Mouse (Mus musculus): Measurements from ENCODE around the gene Fam57b. TPM values are rescaled to one million over a fixed set of nuclear protein-coding genes. Genes with fewer than 3 reads are reported as not detected.

Gene Fam57b
- polyA plus RNA-seq, 1 experiment from 2014 or later, result 53.2 TPM

GRCm38 (mm10) chr7:126809723-126810369 is 12.4 kb downstream of the Fam57b start:
- H3K9ac ChIP-seq, result no peak overlapping the region
- WGBS, result 68% methylated on average over 5 of the region's 5 CpGs
- DNase-seq (ENCODE audit: low spot score), result no peak

DNA sequence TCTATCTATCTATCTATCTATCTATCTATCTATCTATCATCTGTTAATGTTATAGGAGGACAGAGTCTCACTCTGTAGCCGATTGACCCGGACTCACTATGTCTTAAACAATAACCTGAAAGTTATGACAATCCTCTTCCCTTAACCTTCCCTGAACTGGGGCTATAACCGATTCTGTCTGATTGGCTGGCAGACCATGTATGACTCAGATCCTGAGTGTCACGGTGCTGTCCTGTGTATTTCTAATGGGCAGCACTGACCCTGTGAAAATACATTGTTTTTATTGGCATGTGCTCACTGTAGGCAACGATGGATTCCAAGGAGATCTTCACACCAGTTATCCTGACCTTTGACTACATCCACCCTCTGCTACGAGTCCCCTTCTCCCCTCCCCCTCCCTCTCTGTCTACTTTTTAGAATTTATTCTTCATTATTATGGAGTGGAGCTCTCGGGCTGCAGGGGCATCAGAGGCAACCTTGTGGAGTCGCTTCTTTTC is 18.3 kb downstream of the Fam57b start:
- ATAC-seq (ENCODE audit: low FRiP score) (no peak), DNase-seq (ENCODE audit: low spot score) (no peak)
- Histone ChIP-seq H3K27me3 (ENCODE audit: control insufficient read depth, insufficient read depth, low read length) (no peaks in the 10 kb centered on the region), H3K27ac (no peak overlapping the region), H3K4me2 (replicated peaks) (no peak overlapping the region), H3K9ac (no peak overlapping the region), H3K4me3 (replicated peaks; ENCODE audit: low read length) (no peak overlapping the region), H3K4me1 (replicated peaks; ENCODE audit: control insufficient read depth, insufficient read depth, low read length) (no peaks in the 10 kb centered on the region), H3K9me3 (ENCODE audit: control insufficient read depth, low read length) (no peaks in the 10 kb centered on the region), H3K36me3 (replicated peaks; ENCODE audit: control insufficient read depth, insufficient read depth) (no peaks in the 10 kb centered on the region)
- whole genome bisulfite sequencing, result 43% methylated on average over 8 of the region's 8 CpGs

More at GRCm38 (mm10) chr7:126809723-126810369, 12.4 kb downstream of the Fam57b start:
- Histone ChIP-seq H3K4me3 (replicated peaks; ENCODE audit: low read length) (no peak overlapping the region), H3K9me3 (ENCODE audit: control insufficient read depth, low read length) (no peaks in the 10 kb centered on the region), H3K27ac (no peak overlapping the region), H3K36me3 (replicated peaks; ENCODE audit: control insufficient read depth, insufficient read depth) (0 out of 2 replicates have a peak, but pooled peaks cover 5% of the 10 kb centered on the region), H3K4me2 (replicated peaks) (peak overlapping the region; percentile 86), H3K4me1 (replicated peaks; ENCODE audit: control insufficient read depth, insufficient read depth, low read length) (peaks cover 9% of the 10 kb centered on the region), H3K27me3 (ENCODE audit: control insufficient read depth, insufficient read depth, low read length) (no peaks in the 10 kb centered on the region)
- no peak for ATAC-seq (ENCODE audit: low FRiP score)

DNA sequence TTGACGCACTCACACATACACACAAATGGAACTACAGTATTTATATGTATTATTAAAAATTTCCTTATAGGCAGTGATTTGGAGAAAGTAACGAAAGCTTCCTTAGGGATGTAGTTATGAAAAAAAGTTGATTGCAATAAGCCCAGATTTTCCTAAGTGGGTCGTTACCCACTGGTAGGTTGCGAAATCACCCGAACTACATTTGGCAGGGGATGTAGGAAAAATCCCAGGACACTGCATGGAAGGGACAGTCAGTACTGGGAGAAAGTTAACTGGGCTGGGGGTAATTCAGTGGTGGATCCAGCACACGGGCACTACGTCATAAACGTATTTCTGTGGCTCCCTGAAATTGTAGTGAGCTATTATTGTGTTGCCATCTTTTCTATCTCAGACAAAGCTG is 19.0 kb downstream of the Fam57b start:
- H3K4me1 ChIP-seq (replicated peaks; ENCODE audit: control insufficient read depth, insufficient read depth, low read length), result no peaks in the 10 kb centered on the region
- no peak overlapping the region for H3K4me3 ChIP-seq (replicated peaks; ENCODE audit: low read length)

GRCm38 (mm10) chr7:126817595-126817994 is 20.1 kb downstream of the Fam57b start:
- Histone ChIP-seq H3K4me3 (replicated peaks; ENCODE audit: low read length) (no peak overlapping the region), H3K9ac (no peak overlapping the region), H3K27me3 (ENCODE audit: control insufficient read depth, insufficient read depth, low read length) (no peaks in the 10 kb centered on the region), H3K4me2 (replicated peaks) (no peak overlapping the region), H3K9me3 (ENCODE audit: control insufficient read depth, low read length) (no peaks in the 10 kb centered on the region), H3K4me1 (replicated peaks; ENCODE audit: control insufficient read depth, insufficient read depth, low read length) (peaks cover 7% of the 10 kb centered on the region), H3K27ac (no peak overlapping the region), H3K36me3 (replicated peaks; ENCODE audit: control insufficient read depth, insufficient read depth) (no peaks in the 10 kb centered on the region)
- ATAC-seq (ENCODE audit: low FRiP score) (no peak), DNase-seq (ENCODE audit: low spot score) (no peak)
- WGBS, result 88% methylated on average over 7 of the region's 7 CpGs

More for the DNA sequence above, 19.0 kb downstream of the Fam57b start:
- H3K9ac ChIP-seq, result no peak overlapping the region
- no peaks in the 10 kb centered on the region for H3K9me3 ChIP-seq (ENCODE audit: control insufficient read depth, low read length)
- no peaks in the 10 kb centered on the region for H3K27me3 ChIP-seq (ENCODE audit: control insufficient read depth, insufficient read depth, low read length)
- no peaks in the 10 kb centered on the region for H3K36me3 ChIP-seq (replicated peaks; ENCODE audit: control insufficient read depth, insufficient read depth)
- ATAC-seq (ENCODE audit: low FRiP score), result no peak
- no peak overlapping the region for H3K27ac ChIP-seq
- no peak for DNase-seq (ENCODE audit: low spot score)
- no peak overlapping the region for H3K4me2 ChIP-seq (replicated peaks)
- 84% methylated on average over 8 of the region's 8 CpGs for WGBS

- Histone ChIP-seq H3K9ac (no peak overlapping the region), H3K4me1 (replicated peaks; ENCODE audit: control insufficient read depth, insufficient read depth, low read length) (peaks cover 8% of the 10 kb centered on the region), H3K4me3 (replicated peaks; ENCODE audit: low read length) (no peak overlapping the region), H3K9me3 (ENCODE audit: control insufficient read depth, low read length) (no peaks in the 10 kb centered on the region), H3K4me2 (replicated peaks) (no peak overlapping the region), H3K27me3 (ENCODE audit: control insufficient read depth, insufficient read depth, low read length) (no peaks in the 10 kb centered on the region), H3K36me3 (replicated peaks; ENCODE audit: control insufficient read depth, insufficient read depth) (no peaks in the 10 kb centered on the region), H3K27ac (no peak overlapping the region)
- 42% methylated on average over 1 of the region's 1 CpGs for WGBS
- DNase-seq (ENCODE audit: low spot score), result no peak
- no peak for ATAC-seq (ENCODE audit: low FRiP score)
Observed at GRCm38 (mm10) chr7:126818818-126819217, 21.4 kb downstream of the Fam57b start.

DNA sequence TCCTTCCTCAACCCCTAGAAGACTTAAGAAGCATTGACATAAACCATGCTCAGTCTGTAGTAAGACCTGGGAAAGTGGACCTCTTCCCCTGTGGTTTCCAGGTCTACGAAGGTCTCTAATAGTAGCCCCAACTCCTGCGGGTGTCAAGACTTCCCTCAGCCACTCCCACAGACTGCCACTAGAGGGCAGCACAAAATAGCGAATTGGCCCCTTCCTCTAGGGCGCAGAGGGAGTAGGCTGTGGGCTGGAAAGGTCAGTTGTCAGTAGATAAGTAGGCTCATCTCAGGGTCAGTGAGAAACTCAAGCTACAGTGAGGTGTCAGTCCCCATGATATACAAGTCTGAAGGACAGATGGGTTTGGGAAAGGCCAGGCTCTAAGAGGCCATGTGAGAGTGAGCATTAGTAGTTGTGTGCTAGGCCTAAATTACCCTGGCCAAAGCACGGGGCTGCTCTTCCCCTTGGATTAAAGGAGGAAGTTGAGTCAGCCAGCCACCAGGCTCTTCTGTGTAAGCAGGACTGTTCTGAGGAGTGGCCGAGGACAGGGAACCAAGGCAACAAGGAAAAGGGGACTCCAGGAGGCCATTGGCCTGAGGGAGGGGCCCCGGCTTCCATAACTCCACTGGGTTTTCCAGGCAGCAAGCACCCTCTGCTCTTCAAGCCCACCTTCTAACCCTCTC is 24.5 kb downstream of the Fam57b start:
- no peak for ATAC-seq (ENCODE audit: low FRiP score)
- peak overlapping the region; percentile 90; the same call in 1 of the 2 replicates for H3K9ac ChIP-seq
- 0 out of 2 replicates have a peak, but pooled peaks cover 2% of the 10 kb centered on the region for H3K36me3 ChIP-seq (replicated peaks; ENCODE audit: control insufficient read depth, insufficient read depth)
- WGBS, result 23% methylated on average over 7 of the region's 7 CpGs
- peak overlapping the region; percentile 52 for H3K4me2 ChIP-seq (replicated peaks)
- H3K9me3 ChIP-seq (ENCODE audit: control insufficient read depth, low read length), result no peaks in the 10 kb centered on the region
- DNase-seq (ENCODE audit: low spot score), result peak; percentile 88
- peaks cover 29% of the 10 kb centered on the region for H3K4me1 ChIP-seq (replicated peaks; ENCODE audit: control insufficient read depth, insufficient read depth, low read length)
- peak overlapping the region; percentile 75 for H3K4me3 ChIP-seq (replicated peaks; ENCODE audit: low read length)
- H3K27me3 ChIP-seq (ENCODE audit: control insufficient read depth, insufficient read depth, low read length), result no peaks in the 10 kb centered on the region
- peak overlapping the region; percentile 94 for H3K27ac ChIP-seq

DNA sequence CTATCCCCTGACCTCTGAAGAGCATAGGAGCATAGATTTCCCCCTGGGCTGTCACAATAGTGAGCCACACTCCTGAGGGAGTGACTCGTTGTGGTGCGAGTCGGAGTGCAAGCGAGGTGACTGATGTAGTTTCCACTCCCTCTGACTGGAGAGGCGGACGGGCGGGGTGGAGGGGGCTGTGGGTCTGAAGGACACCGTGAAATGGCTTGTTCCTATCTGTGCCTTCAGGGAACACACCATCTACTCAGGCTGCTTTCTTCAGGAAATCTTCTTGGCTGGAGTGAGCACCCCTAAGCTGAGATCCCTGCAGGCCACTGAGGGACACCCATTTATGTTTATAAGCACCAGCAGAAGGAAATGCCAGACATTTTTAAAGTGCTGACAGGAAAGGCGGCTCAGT is 25.3 kb downstream of the Fam57b start:
- Histone ChIP-seq H3K4me3 (replicated peaks; ENCODE audit: low read length) (peak overlapping the region; percentile 75), H3K4me1 (replicated peaks; ENCODE audit: control insufficient read depth, insufficient read depth, low read length) (peaks cover 29% of the 10 kb centered on the region), H3K9me3 (ENCODE audit: control insufficient read depth, low read length) (no peaks in the 10 kb centered on the region), H3K36me3 (replicated peaks; ENCODE audit: control insufficient read depth, insufficient read depth) (peaks cover 10% of the 10 kb centered on the region; the same call in 1 of the 2 replicates), H3K4me2 (replicated peaks) (peak overlapping the region; percentile 52), H3K9ac (peak overlapping the region; percentile 90), H3K27me3 (ENCODE audit: control insufficient read depth, insufficient read depth, low read length) (no peaks in the 10 kb centered on the region), H3K27ac (peak overlapping the region; percentile 94)
- WGBS, result 6% methylated on average over 9 of the region's 9 CpGs
- DNase-seq (ENCODE audit: low spot score) (peak; percentile 28), ATAC-seq (ENCODE audit: low FRiP score) (peak; percentile 12; the same call in 1 of the 2 replicates)

GRCm38 (mm10) chr7:126823202-126823711 is 25.8 kb downstream of the Fam57b start:
- 0% methylated on average over 18 of the region's 19 CpGs for WGBS
- Histone ChIP-seq H3K27ac (peak overlapping the region; percentile 94), H3K27me3 (ENCODE audit: control insufficient read depth, insufficient read depth, low read length) (no peaks in the 10 kb centered on the region), H3K4me2 (replicated peaks) (peak overlapping the region; percentile 52), H3K9ac (peak overlapping the region; percentile 90), H3K4me1 (replicated peaks; ENCODE audit: control insufficient read depth, insufficient read depth, low read length) (peaks cover 29% of the 10 kb centered on the region), H3K9me3 (ENCODE audit: control insufficient read depth, low read length) (no peaks in the 10 kb centered on the region), H3K4me3 (replicated peaks; ENCODE audit: low read length) (peak overlapping the region; percentile 75), H3K36me3 (replicated peaks; ENCODE audit: control insufficient read depth, insufficient read depth) (peaks cover 10% of the 10 kb centered on the region; the same call in 1 of the 2 replicates)
- ATAC-seq (ENCODE audit: low FRiP score), result peak; percentile 81
- peak; percentile 58 for DNase-seq (ENCODE audit: low spot score)

- Histone ChIP-seq H3K9ac (peak overlapping the region; percentile 90), H3K9me3 (ENCODE audit: control insufficient read depth, low read length) (no peaks in the 10 kb centered on the region), H3K36me3 (replicated peaks; ENCODE audit: control insufficient read depth, insufficient read depth) (peaks cover 15% of the 10 kb centered on the region; the same call in 1 of the 2 replicates), H3K27me3 (ENCODE audit: control insufficient read depth, insufficient read depth, low read length) (no peaks in the 10 kb centered on the region), H3K4me3 (replicated peaks; ENCODE audit: low read length) (peak overlapping the region; percentile 75), H3K4me1 (replicated peaks; ENCODE audit: control insufficient read depth, insufficient read depth, low read length) (peaks cover 29% of the 10 kb centered on the region), H3K4me2 (replicated peaks) (peak overlapping the region; percentile 52), H3K27ac (peak overlapping the region; percentile 94)
- ATAC-seq (ENCODE audit: low FRiP score) (0 out of 2 replicates have a peak, but pooled peaks have one; percentile 3), DNase-seq (ENCODE audit: low spot score) (no peak)
- 3% methylated on average over 10 of the region's 10 CpGs for WGBS
Observed at GRCm38 (mm10) chr7:126823940-126824339, 26.5 kb downstream of the Fam57b start.

All from hindbrain, embryonic 14.5 days (tissue).